Mouse (Mus musculus) CH12.LX (cell line): ENCODE measurements at regions not wholly inside any gene's neighbourhood (a gene's known extent, or its start where the extent isn't known, plus 50 kb on each side); places are given as distances from the start of the nearest gene placed in this dataset.

Source experiments
- DNase-seq: peaks from one replicate; pipeline ENCODE4 v3.0.0-alpha.2; 2013; ENCODE audit errors: extremely low read depth
- H3K27ac ChIP-seq: 2 replicates; pipeline ENCODE4 v1.5.1; 2012; ENCODE audit warnings: low read depth, mild to moderate bottlenecking, control low read depth, moderate library complexity; ENCODE audit not compliant: insufficient read depth
- H3K27me3 ChIP-seq: replicated peaks from 2 replicates; pipeline ENCODE3; 2012; ENCODE audit warnings: inconsistent platforms
- H3K36me3 ChIP-seq, 2 experiments: replicated peaks in 1 of 2; 2 replicates each; pipeline versions ENCODE3 to v1.6.1; 2012; ENCODE audit warnings: inconsistent platforms in 1 of 2, low read length in 1 of 2, mild to moderate bottlenecking in 1 of 2, mixed read lengths in 1 of 2, moderate library complexity in 1 of 2; ENCODE audit not compliant: control insufficient read depth in 1 of 2, insufficient read depth in 1 of 2
- H3K4me1 ChIP-seq, 2 experiments: 2 replicates each; pipeline ENCODE4 v1.6.1; 2012; ENCODE audit warnings: inconsistent platforms in 1 of 2, moderate library complexity in 1 of 2; ENCODE audit not compliant: insufficient read depth in 2 of 2, control insufficient read depth in 1 of 2
- H3K4me2 ChIP-seq: 2 replicates; pipeline ENCODE4 v1.6.1; 2012; ENCODE audit warnings: low read depth, mild to moderate bottlenecking, control low read depth; ENCODE audit not compliant: poor library complexity, insufficient read depth, severe bottlenecking
- H3K4me3 ChIP-seq, 3 experiments: fragments of 150-350 bp in 1 of 3; sonication (generic) in 1 of 3; replicated peaks in 1 of 3; 2 replicates each; pipeline versions ENCODE3 to v1.5.1; 2011 to 2012; ENCODE audit warnings: low read depth in 2 of 3, low read length in 2 of 3, mild to moderate bottlenecking in 2 of 3, moderate library complexity in 2 of 3, control low read depth in 1 of 3, improper control_type of control experiment in 1 of 3, inconsistent platforms in 1 of 3, mixed read lengths in 1 of 3; ENCODE audit not compliant: poor library complexity in 1 of 3
- H3K79me2 ChIP-seq: replicated peaks from 2 replicates; pipeline ENCODE4 v1.6.1; 2012; ENCODE audit warnings: mild to moderate bottlenecking, moderate library complexity; ENCODE audit not compliant: control insufficient read depth, poor library complexity, insufficient read depth, severe bottlenecking; ENCODE audit errors: extremely low read depth
- H3K9ac ChIP-seq: 2 replicates; pipeline ENCODE4 v1.6.1; 2012; ENCODE audit warnings: low read depth, mild to moderate bottlenecking, control low read depth, moderate library complexity; ENCODE audit not compliant: insufficient read depth
- H3K9me3 ChIP-seq: replicated peaks from 2 replicates; pipeline ENCODE3; 2012; ENCODE audit warnings: low read length, inconsistent platforms, mixed read lengths
- BHLHE40 ChIP-seq: IDR thresholded peaks from 2 replicates; pipeline ENCODE4 v1.6.1; 2011; ENCODE audit warnings: mild to moderate bottlenecking, low read depth, low read length, improper control_type of control experiment
- CHD1 ChIP-seq: IDR thresholded peaks from 2 replicates; pipeline ENCODE4 v1.6.1; 2012; ENCODE audit warnings: low read depth, low read length, improper control_type of control experiment, inconsistent platforms
- CHD2 ChIP-seq: IDR thresholded peaks from 2 replicates; pipeline ENCODE4 v1.6.1; 2011; ENCODE audit warnings: low read length, improper control_type of control experiment
- EP300 ChIP-seq: IDR thresholded peaks from 2 replicates; pipeline ENCODE4 v1.6.1; 2011; ENCODE audit warnings: low read length, improper control_type of control experiment
- ETS1 ChIP-seq: conservative IDR thresholded peaks from 2 replicates; pipeline ENCODE4 v1.6.1; 2012; ENCODE audit warnings: low read depth, mild to moderate bottlenecking, inconsistent platforms, low read length, improper control_type of control experiment, moderate library complexity
- IRF4 ChIP-seq: IDR thresholded peaks from 2 replicates; pipeline ENCODE4 v1.6.1; 2014; ENCODE audit warnings: low read depth, mild to moderate bottlenecking, inconsistent platforms, low read length, improper control_type of control experiment
- JUN ChIP-seq: IDR thresholded peaks from 2 replicates; pipeline ENCODE4 v1.6.1; 2011; ENCODE audit warnings: low read depth, mild to moderate bottlenecking, low read length, improper control_type of control experiment, moderate library complexity; ENCODE audit not compliant: insufficient read depth
- JUND ChIP-seq: conservative IDR thresholded peaks from 2 replicates; pipeline ENCODE4 v1.6.1; 2011; ENCODE audit warnings: low read depth, low read length, improper control_type of control experiment
- MAZ ChIP-seq: IDR thresholded peaks from 2 replicates; pipeline ENCODE4 v1.6.1; 2012; ENCODE audit warnings: low read depth, mild to moderate bottlenecking, inconsistent platforms, low read length, improper control_type of control experiment, moderate library complexity
- MEF2A ChIP-seq: IDR thresholded peaks from 2 replicates; pipeline ENCODE4 v1.6.1; 2014; ENCODE audit warnings: low read depth, mild to moderate bottlenecking, inconsistent platforms, low read length, improper control_type of control experiment, borderline replicate concordance
- MXI1 ChIP-seq: IDR thresholded peaks from 2 replicates; pipeline ENCODE4 v1.6.1; 2011; ENCODE audit warnings: mild to moderate bottlenecking, low read depth, low read length, improper control_type of control experiment
- POLR2AphosphoS2 ChIP-seq: IDR thresholded peaks from 2 replicates; pipeline ENCODE4 v1.6.1; 2011; ENCODE audit warnings: low read depth, low read length, improper control_type of control experiment
- RAD21 ChIP-seq: IDR thresholded peaks from 2 replicates; pipeline ENCODE4 v1.6.1; 2011; ENCODE audit warnings: low read depth, mild to moderate bottlenecking, low read length, improper control_type of control experiment, moderate library complexity
- RCOR1 ChIP-seq: conservative IDR thresholded peaks from 2 replicates; pipeline ENCODE4 v1.6.1; 2012; ENCODE audit warnings: low read depth, mild to moderate bottlenecking, inconsistent platforms, low read length, improper control_type of control experiment
- SIN3A ChIP-seq: IDR thresholded peaks from 2 replicates; pipeline ENCODE4 v1.6.1; 2012; ENCODE audit warnings: low read length, improper control_type of control experiment, inconsistent platforms
- SMC3 ChIP-seq: IDR thresholded peaks from 2 replicates; pipeline ENCODE4 v1.6.1; 2011; ENCODE audit warnings: low read depth, low read length, improper control_type of control experiment
- TCF12 ChIP-seq: IDR thresholded peaks from 2 replicates; pipeline ENCODE4 v1.6.1; 2014; ENCODE audit warnings: low read depth, mild to moderate bottlenecking, inconsistent platforms, low read length, improper control_type of control experiment
- USF2 ChIP-seq: conservative IDR thresholded peaks from 2 replicates; pipeline ENCODE4 v1.6.1; 2011; ENCODE audit warnings: low read depth, low read length, improper control_type of control experiment
- ZMIZ1 ChIP-seq: IDR thresholded peaks from 2 replicates; pipeline ENCODE4 v1.6.1; 2012; ENCODE audit warnings: low read depth, mild to moderate bottlenecking, inconsistent platforms, low read length, improper control_type of control experiment
- ZNF384 ChIP-seq: IDR thresholded peaks from 2 replicates; pipeline ENCODE4 v1.6.1; 2012; ENCODE audit warnings: low read depth, low read length, improper control_type of control experiment, inconsistent platforms
- dilution Hi-C: fragments of 300-500 bp; cut with MboI; formaldehyde crosslinking; loops from 2 replicates; pipeline ENCODE4 v1.14.3; 2020; ENCODE audit warnings: low sequenced_read_pairs; ENCODE audit not compliant: extremely low pct_unique_long_range_greater_than_20kb, extremely low pct_ligation_motif_present
- in situ Hi-C: fragments of 300-500 bp; cut with MboI; formaldehyde crosslinking; loops from 3 replicates; pipeline ENCODE4 v1.14.3; 2019; ENCODE audit warnings: low sequenced_read_pairs, low pct_ligation_motif_present, low pct_unique_long_range_greater_than_20kb, mixed read lengths

GRCm38 (mm10) chr7:139747290-139748067 is 63.9 kb upstream of the Cfap46 start:
- no peak for TF ChIP-seq JUN
- TF ChIP-seq MEF2A: peak; percentile 25; the same call in 1 of the 2 replicates
- TF ChIP-seq TCF12: 0 out of 2 replicates have a peak, but pooled peaks have one; percentile 17
- TF ChIP-seq ZMIZ1: no peak
- TF ChIP-seq RAD21: no peak
- TF ChIP-seq BHLHE40: peak; percentile 25; the same call in 1 of the 2 replicates
- TF ChIP-seq CHD2: no peak
- TF ChIP-seq ETS1: peak; percentile 59
- peak; percentile 35; the same call in 1 of the 2 replicates for TF ChIP-seq IRF4
- TF ChIP-seq EP300: peak; percentile 42; the same call in 1 of the 2 replicates
- TF ChIP-seq, all 38 proteins: peak for 6
- H3K4me3 ChIP-seq: no peak overlapping the region
- H3K27me3 ChIP-seq: no peaks in the 10 kb centered on the region
- in situ Hi-C loops (no loop called here), dilution Hi-C loops (no loop called here)
- H3K4me2 ChIP-seq: no peak overlapping the region
- peaks cover 15 to 34% of the 10 kb centered on the region in 2 experiments for H3K4me1 ChIP-seq
- no peaks in the 10 kb centered on the region for H3K79me2 ChIP-seq
- peaks cover 9% of the 10 kb centered on the region for H3K9me3 ChIP-seq
- peak; percentile 10 for DNase-seq
- no peak overlapping the region for H3K27ac ChIP-seq
- H3K9ac ChIP-seq: no peak overlapping the region
- H3K36me3 ChIP-seq: no peaks in the 10 kb centered on the region

DNA sequence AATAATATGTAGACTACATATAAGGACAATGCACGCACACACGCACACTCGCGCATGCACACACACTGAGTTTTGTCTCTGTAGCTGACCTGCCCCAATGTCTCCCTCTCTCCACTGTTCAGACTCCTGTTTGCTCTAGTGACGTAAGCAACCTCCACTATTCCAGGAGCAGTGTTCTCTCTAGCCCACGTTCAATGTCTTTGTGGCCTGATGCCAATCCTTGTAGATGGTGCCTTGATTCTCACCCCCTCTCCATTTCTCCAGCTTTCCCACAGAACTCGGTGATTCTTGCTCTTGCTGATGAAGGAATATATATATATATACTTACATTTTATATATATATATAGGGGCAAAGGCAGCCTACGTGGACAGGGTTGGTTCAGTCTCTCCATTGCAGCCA is 71.4 kb upstream of the Cfap46 start:
- dilution Hi-C loops (no loop called here), in situ Hi-C loops (no loop called here)

More for the DNA sequence above, 71.4 kb upstream of the Cfap46 start:
- Histone ChIP-seq H3K9ac (no peak overlapping the region), H3K27ac (no peak overlapping the region), H3K79me2 (no peaks in the 10 kb centered on the region), H3K27me3 (no peaks in the 10 kb centered on the region), H3K36me3 (no peaks in the 10 kb centered on the region), H3K4me2 (no peak overlapping the region), H3K4me1 (peaks cover 3% of the 10 kb centered on the region in 2 experiments; a peak in 1 of 4 replicates), H3K9me3 (no peaks in the 10 kb centered on the region), H3K4me3 (no peak overlapping the region)
- no peak for TF ChIP-seq POLR2AphosphoS2
- TF ChIP-seq IRF4: no peak
- no peak for TF ChIP-seq CHD1
- TF ChIP-seq ZMIZ1: no peak
- TF ChIP-seq TCF12: no peak
- TF ChIP-seq SIN3A: no peak
- TF ChIP-seq MXI1: no peak
- no peak for TF ChIP-seq MAZ
- TF ChIP-seq RCOR1: no peak
- no peak for TF ChIP-seq ZNF384
- no peak for TF ChIP-seq JUND
- no peak for TF ChIP-seq SMC3
- no peak for TF ChIP-seq USF2
- no peak for DNase-seq
